Mouse (Mus musculus) MEL (cell line): Measurements from ENCODE around the gene Oxt. TPM values are rescaled to one million over a fixed set of nuclear protein-coding genes. Genes with fewer than 3 reads are reported as not detected.

Experiments
- DNase-seq: peaks from one replicate; pipeline ENCODE4 v3.0.0; 2011; ENCODE audit warnings: low read depth, low spot score
- H3K27ac ChIP-seq: 2 replicates; pipeline ENCODE4 v1.5.1; 2012; ENCODE audit warnings: low read depth, mild to moderate bottlenecking, control low read depth, low read length, moderate library complexity; ENCODE audit not compliant: control insufficient read depth
- H3K27me3 ChIP-seq, 2 experiments: fragments of 150-350 bp in 1 of 2; sonication (generic) in 1 of 2; 2 replicates each; pipeline ENCODE4 v1.6.1; 2012; ENCODE audit warnings: low read length in 2 of 2, mild to moderate bottlenecking in 2 of 2, improper control_type of control experiment in 1 of 2, moderate library complexity in 1 of 2; ENCODE audit not compliant: insufficient read depth in 2 of 2, control insufficient read depth in 1 of 2
- H3K36me3 ChIP-seq, 2 experiments: 2 replicates each; pipeline ENCODE4 v1.6.1; 2012 to 2014; ENCODE audit warnings: low read length in 2 of 2, improper control_type of control experiment in 1 of 2, inconsistent platforms in 1 of 2, mild to moderate bottlenecking in 1 of 2; ENCODE audit not compliant: insufficient read depth in 2 of 2, control insufficient read depth in 1 of 2
- H3K4me1 ChIP-seq, 2 experiments: fragments of 150-350 bp in 1 of 2; sonication (generic) in 1 of 2; 2 replicates each; pipeline ENCODE4 v1.6.1; 2012; ENCODE audit warnings: low read length in 2 of 2, improper control_type of control experiment in 1 of 2, mild to moderate bottlenecking in 1 of 2; ENCODE audit not compliant: insufficient read depth in 2 of 2, control insufficient read depth in 1 of 2
- H3K4me3 ChIP-seq, 2 experiments: fragments of 150-350 bp in 1 of 2; sonication (generic) in 1 of 2; 2 replicates each; pipeline ENCODE4 v1.5.1; 2012; ENCODE audit warnings: low read depth in 2 of 2, low read length in 2 of 2, mild to moderate bottlenecking in 2 of 2, moderate library complexity in 2 of 2, control low read depth in 1 of 2, improper control_type of control experiment in 1 of 2; ENCODE audit not compliant: control insufficient read depth in 1 of 2, insufficient read depth in 1 of 2
- H3K79me2 ChIP-seq: 2 replicates; pipeline ENCODE4 v1.6.1; 2012; ENCODE audit warnings: mild to moderate bottlenecking, low read length, moderate library complexity; ENCODE audit not compliant: control insufficient read depth, poor library complexity, insufficient read depth
- H3K9ac ChIP-seq: 2 replicates; pipeline ENCODE4 v1.6.1; 2012; ENCODE audit warnings: low read depth, mild to moderate bottlenecking, control low read depth, low read length, moderate library complexity; ENCODE audit not compliant: control insufficient read depth, poor library complexity, severe bottlenecking
- H3K9me3 ChIP-seq: fragments of 150-350 bp; sonication (generic); replicated peaks from 2 replicates; pipeline ENCODE4 v1.6.1; 2012; ENCODE audit warnings: mild to moderate bottlenecking, low read length, improper control_type of control experiment, moderate library complexity; ENCODE audit not compliant: insufficient read depth
- BHLHE40 ChIP-seq: IDR thresholded peaks from 2 replicates; pipeline ENCODE4 v1.6.1; 2012; ENCODE audit warnings: low read depth, mild to moderate bottlenecking, inconsistent platforms, low read length, improper control_type of control experiment, borderline replicate concordance
- CHD1 ChIP-seq: IDR thresholded peaks from 2 replicates; pipeline ENCODE4 v1.6.1; 2012; ENCODE audit warnings: low read depth, mild to moderate bottlenecking, inconsistent platforms, low read length, improper control_type of control experiment
- CHD2 ChIP-seq: IDR thresholded peaks from 2 replicates; pipeline ENCODE4 v1.6.1; 2011; ENCODE audit warnings: low read length, improper control_type of control experiment
- E2F4 ChIP-seq: IDR thresholded peaks from 2 replicates; pipeline ENCODE4 v1.6.1; 2011; ENCODE audit warnings: low read depth, low read length, improper control_type of control experiment, borderline replicate concordance
- ELF1 ChIP-seq: IDR thresholded peaks from 2 replicates; pipeline ENCODE4 v1.6.1; 2014; ENCODE audit warnings: low read depth, mild to moderate bottlenecking, inconsistent platforms, low read length, improper control_type of control experiment, moderate library complexity
- GABPA ChIP-seq: IDR thresholded peaks from 2 replicates; pipeline ENCODE4 v1.6.1; 2012; ENCODE audit warnings: low read depth, mild to moderate bottlenecking, inconsistent platforms, low read length, improper control_type of control experiment, moderate library complexity
- JUND ChIP-seq: IDR thresholded peaks from 2 replicates; pipeline ENCODE4 v1.6.1; 2011; ENCODE audit warnings: low read depth, mild to moderate bottlenecking, improper control_type of control experiment, low read length
- MAX ChIP-seq: IDR thresholded peaks from 2 replicates; pipeline ENCODE4 v1.6.1; 2011; ENCODE audit warnings: low read length, improper control_type of control experiment
- MAZ ChIP-seq: IDR thresholded peaks from 2 replicates; pipeline ENCODE4 v1.6.1; 2012; ENCODE audit warnings: low read depth, mild to moderate bottlenecking, inconsistent platforms, low read length, improper control_type of control experiment
- MEF2A ChIP-seq: IDR thresholded peaks from 2 replicates; pipeline ENCODE4 v1.6.1; 2014; ENCODE audit warnings: low read depth, mild to moderate bottlenecking, inconsistent platforms, low read length, improper control_type of control experiment; ENCODE audit not compliant: poor library complexity, insufficient replicate concordance, severe bottlenecking; ENCODE audit errors: extremely low read depth
- MXI1 ChIP-seq: IDR thresholded peaks from 2 replicates; pipeline ENCODE4 v1.6.1; 2011; ENCODE audit warnings: mild to moderate bottlenecking, low read depth, low read length, improper control_type of control experiment
- MYC ChIP-seq: IDR thresholded peaks from 2 replicates; pipeline ENCODE4 v1.6.1; 2011; ENCODE audit warnings: low read depth, mild to moderate bottlenecking, low read length, improper control_type of control experiment, moderate library complexity
- NELFE ChIP-seq: IDR thresholded peaks from 2 replicates; pipeline ENCODE4 v1.6.1; 2011; ENCODE audit warnings: low read depth, low read length, improper control_type of control experiment
- POLR2A ChIP-seq, 2 experiments: IDR thresholded peaks; 2 replicates each; pipeline ENCODE4 v1.6.1; 2011 to 2012; ENCODE audit warnings: low read length in 2 of 2, mild to moderate bottlenecking in 2 of 2, control low read depth in 1 of 2, improper control_type of control experiment in 1 of 2, low read depth in 1 of 2, moderate library complexity in 1 of 2; ENCODE audit not compliant: control insufficient read depth in 1 of 2, insufficient read depth in 1 of 2, poor library complexity in 1 of 2
- POLR2AphosphoS2 ChIP-seq: IDR thresholded peaks from 2 replicates; pipeline ENCODE4 v1.6.1; 2011; ENCODE audit warnings: low read length, improper control_type of control experiment
- POLR2AphosphoS5 ChIP-seq: IDR thresholded peaks from 2 replicates; pipeline ENCODE4 v1.6.1; 2012; ENCODE audit warnings: low read depth, borderline replicate concordance, mild to moderate bottlenecking, inconsistent platforms, low read length, moderate library complexity, mixed read lengths
- RAD21 ChIP-seq: IDR thresholded peaks from 2 replicates; pipeline ENCODE4 v1.6.1; 2011; ENCODE audit warnings: mild to moderate bottlenecking, low read depth, low read length, improper control_type of control experiment
- RCOR1 ChIP-seq: IDR thresholded peaks from 2 replicates; pipeline ENCODE4 v1.6.1; 2012; ENCODE audit warnings: low read depth, mild to moderate bottlenecking, inconsistent platforms, low read length, improper control_type of control experiment
- SIN3A ChIP-seq: IDR thresholded peaks from 2 replicates; pipeline ENCODE4 v1.6.1; 2012; ENCODE audit warnings: low read length, improper control_type of control experiment, inconsistent platforms
- SMC3 ChIP-seq: IDR thresholded peaks from 2 replicates; pipeline ENCODE4 v1.6.1; 2011; ENCODE audit warnings: low read depth, low read length, improper control_type of control experiment
- TAL1 ChIP-seq: IDR thresholded peaks from 2 replicates; pipeline ENCODE4 v1.6.1; 2012; ENCODE audit warnings: mild to moderate bottlenecking, inconsistent platforms, low read length, moderate library complexity, mixed read lengths
- TBP ChIP-seq: IDR thresholded peaks from 2 replicates; pipeline ENCODE4 v1.8.0; 2011; ENCODE audit warnings: low read depth, low read length, improper control_type of control experiment
- TCF12 ChIP-seq: IDR thresholded peaks from 2 replicates; pipeline ENCODE4 v1.6.1; 2014; ENCODE audit warnings: low read depth, mild to moderate bottlenecking, inconsistent platforms, low read length, improper control_type of control experiment, moderate library complexity
- UBTF ChIP-seq: IDR thresholded peaks from 2 replicates; pipeline ENCODE4 v1.6.1; 2012; ENCODE audit warnings: low read depth, mild to moderate bottlenecking, inconsistent platforms, low read length, improper control_type of control experiment, moderate library complexity, borderline replicate concordance; ENCODE audit not compliant: insufficient read depth
- USF1 ChIP-seq: IDR thresholded peaks from 2 replicates; pipeline ENCODE4 v1.6.1; 2014; ENCODE audit warnings: low read depth, mild to moderate bottlenecking, inconsistent platforms, low read length, improper control_type of control experiment, moderate library complexity
- USF2 ChIP-seq, 2 experiments: IDR thresholded peaks; 2 replicates each; pipeline ENCODE4 v1.6.1; 2011 to 2012; ENCODE audit warnings: improper control_type of control experiment in 2 of 2, low read length in 2 of 2, borderline replicate concordance in 1 of 2, inconsistent platforms in 1 of 2, low read depth in 1 of 2, mild to moderate bottlenecking in 1 of 2; ENCODE audit not compliant: insufficient read depth in 1 of 2
- ZC3H11A ChIP-seq: IDR thresholded peaks from 2 replicates; pipeline ENCODE4 v1.6.1; 2012; ENCODE audit warnings: low read depth, mild to moderate bottlenecking, inconsistent platforms, low read length, improper control_type of control experiment
- ZKSCAN1 ChIP-seq: IDR thresholded peaks from 2 replicates; pipeline ENCODE4 v1.6.1; 2012; ENCODE audit warnings: low read depth, mild to moderate bottlenecking, inconsistent platforms, low read length, improper control_type of control experiment, moderate library complexity
- ZNF384 ChIP-seq: IDR thresholded peaks from 2 replicates; pipeline ENCODE4 v1.6.1; 2012; ENCODE audit warnings: low read depth, mild to moderate bottlenecking, inconsistent platforms, low read length, improper control_type of control experiment
- polyA plus RNA-seq, 2 experiments: library from polyadenylated mRNA; stranded (reverse) in 1 of 2; unstranded in 1 of 2; fragments of >175 nt in 1 of 2; fragments of >200 nt in 1 of 2; gene quantifications; 2 replicates each; pipeline versions ENCODE4 v1.2.1 to v1.2.4; 2012; ENCODE audit warnings: low replicate concordance in 2 of 2, low read depth in 1 of 2; ENCODE audit not compliant: insufficient read length in 2 of 2, insufficient read depth in 1 of 2, missing spikeins in 1 of 2
- total RNA-seq: library from RNA; depleted of rRNA; stranded (reverse); fragments of 300-350 nt; gene quantifications from 2 replicates; pipeline ENCODE4 v1.2.3, GENCODE M21; 2012

Oxt gene
- total and polyA plus RNA-seq, 3 experiments, result 0.14 TPM; not detected in 2

DNA sequence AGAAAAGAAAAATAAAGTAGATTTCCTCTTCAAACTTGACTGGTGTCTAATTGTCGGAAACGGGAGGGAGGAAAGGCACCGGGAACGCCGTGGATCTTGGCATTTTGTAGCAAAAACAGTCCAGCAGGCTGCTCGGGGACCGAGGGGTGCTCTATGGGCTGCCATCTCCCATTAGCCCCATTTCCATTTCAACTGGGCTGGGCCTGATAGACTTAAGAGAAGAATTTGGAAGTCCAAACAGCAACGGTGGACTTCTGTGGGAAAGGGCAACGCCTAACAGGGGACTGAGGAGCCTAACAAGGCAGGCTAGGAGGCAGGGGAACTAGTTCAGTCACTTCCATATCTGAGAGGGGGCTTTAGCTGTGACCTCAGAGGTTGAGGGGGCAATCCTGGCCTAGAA lies 1.0 kb downstream of the Oxt start:
- H3K27me3 ChIP-seq, result no peaks in the 10 kb centered on the region
- no peak for DNase-seq
- no peaks in the 10 kb centered on the region for H3K79me2 ChIP-seq
- no peak overlapping the region; the same call in 1 of the 2 replicates for H3K9ac ChIP-seq
- 0 out of 4 replicates have a peak, but pooled peaks cover 0 to 2% of the 10 kb centered on the region in 2 experiments for H3K36me3 ChIP-seq
- no peak overlapping the region for H3K27ac ChIP-seq
- H3K4me1 ChIP-seq, result peaks cover 0 to 10% of the 10 kb centered on the region in 2 experiments; a peak in 1 of 4 replicates
- no peak overlapping the region for H3K4me3 ChIP-seq
- TF ChIP-seq TCF12 (no peak), RCOR1 (no peak), MXI1 (no peak), MYC (no peak), SIN3A (no peak), ZC3H11A (no peak), JUND (no peak), CHD2 (no peak), POLR2AphosphoS2 (no peak), MAZ (no peak)
- H3K9me3 ChIP-seq, result no peaks in the 10 kb centered on the region

DNA sequence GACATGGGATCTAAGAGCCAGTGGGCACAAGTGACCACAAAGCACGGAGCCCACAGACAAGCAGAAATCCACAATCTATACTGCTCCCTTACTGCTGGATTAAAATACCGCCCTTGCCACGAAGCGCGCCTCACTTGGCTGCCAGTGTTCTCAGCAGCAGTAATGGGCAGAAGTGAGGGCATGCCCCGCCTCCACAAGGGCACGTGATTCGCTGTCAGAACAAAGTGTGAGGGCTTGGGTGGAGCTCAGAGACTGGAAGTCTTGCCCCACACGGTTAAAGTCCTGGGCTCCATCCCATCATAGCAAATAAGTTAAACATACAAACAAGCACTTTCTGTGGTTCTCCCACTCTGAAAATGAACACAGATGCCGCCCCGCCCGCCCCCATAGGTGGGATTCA lies 1.7 kb downstream of the Oxt start:
- DNase-seq, result peak; percentile 90
- H3K9me3 ChIP-seq, result no peaks in the 10 kb centered on the region
- peak overlapping the region; percentile 44 for H3K9ac ChIP-seq
- no peaks in the 10 kb centered on the region for H3K27me3 ChIP-seq
- 0 out of 4 replicates have a peak, but pooled peaks cover 0 to 2% of the 10 kb centered on the region in 2 experiments for H3K36me3 ChIP-seq
- no peaks in the 10 kb centered on the region for H3K79me2 ChIP-seq
- H3K4me1 ChIP-seq, result peaks cover 0 to 10% of the 10 kb centered on the region in 2 experiments; a peak in 1 of 4 replicates
- TF ChIP-seq NELFE (no peak; the same call in 1 of the 2 replicates), SIN3A (peak; percentile 42; the same call in 1 of the 2 replicates), TAL1 (no peak), E2F4 (no peak), CHD1 (no peak), UBTF (no peak), MYC (0 out of 2 replicates have a peak, but pooled peaks have one; percentile 28), MEF2A (no peak), USF1 (peak; percentile 97), MAX (peak; percentile 95), USF2 (IDR thresholded peaks at IDR 0.05; ENCODE audit: borderline replicate concordance in 1 of 2, insufficient read depth in 1 of 2, low read depth in 1 of 2, low read length in 2 of 2) (peak; percentile 36 to 83; a peak in 3 of 4 replicates), POLR2A (IDR thresholded peaks at IDR 0.05; ENCODE audit: control insufficient read depth in 1 of 2, insufficient read depth in 1 of 2, low read depth in 1 of 2, low read length in 2 of 2, poor library complexity in 1 of 2) (peak in 1 of 2 experiments; percentile 44; a peak in 1 of 4 replicates), MXI1 (peak; percentile 87), TBP (0 out of 2 replicates have a peak, but pooled peaks have one; percentile 50), GABPA (no peak), ZKSCAN1 (no peak), POLR2AphosphoS5 (no peak), BHLHE40 (peak; percentile 81; the same call in 1 of the 2 replicates), MAZ (no peak), ELF1 (no peak), TCF12 (0 out of 2 replicates have a peak, but pooled peaks have one; percentile 24), ZNF384 (no peak), RAD21 (no peak; the same call in 1 of the 2 replicates), SMC3 (peak; percentile 33; the same call in 1 of the 2 replicates)
- peak overlapping the region; percentile 29 to 40; a peak in 3 of 4 replicates for H3K4me3 ChIP-seq
- H3K27ac ChIP-seq, result no peak overlapping the region
